Mouse (Mus musculus): Measurements from ENCODE around the gene Hoxb7. TPM values are rescaled to one million over a fixed set of nuclear protein-coding genes. Genes with fewer than 3 reads are reported as not detected.

Gene Hoxb7
- polyA plus RNA-seq, 1 experiment from 2014 or later = 3.7 TPM

GRCm38 (mm10) chr11:96311520-96312417 lies 25.3 kb downstream of the Hoxb7 start:
- no peaks in the 10 kb centered on the region for H3K9me3 ChIP-seq (ENCODE audit: control insufficient read depth, low read length)
- peak overlapping the region; percentile 36 for H3K4me2 ChIP-seq (ENCODE audit: low read depth, severe bottlenecking)
- peak overlapping the region; percentile 6; the same call in 1 of the 2 replicates for H3K4me3 ChIP-seq (ENCODE audit: low read depth, low read length)
- ATAC-seq (ENCODE audit: insufficient number of reproducible peaks, low FRiP score, low TSS enrichment, low read depth) = peak; percentile 67; the same call in 1 of the 2 replicates
- under 1% methylated on average over 31 of the region's 31 CpGs for WGBS
- H3K4me1 ChIP-seq (ENCODE audit: control insufficient read depth, insufficient read depth, low read length) = peaks cover 26% of the 10 kb centered on the region
- DNase-seq (ENCODE audit: low spot score) = peak; percentile 84
- H3K27me3 ChIP-seq (ENCODE audit: control insufficient read depth, insufficient read depth, low read length) = peaks cover 91% of the 10 kb centered on the region
- H3K27ac ChIP-seq (replicated peaks; ENCODE audit: low read depth, low read length) = no peak overlapping the region
- H3K9ac ChIP-seq (ENCODE audit: low read length) = no peak overlapping the region
- no peaks in the 10 kb centered on the region for H3K36me3 ChIP-seq (ENCODE audit: control insufficient read depth, insufficient read depth, low read length)

GRCm38 (mm10) chr11:96313134-96313533 lies 26.7 kb downstream of the Hoxb7 start:
- H3K9me3 ChIP-seq (ENCODE audit: control insufficient read depth, low read length) = no peaks in the 10 kb centered on the region
- H3K4me3 ChIP-seq (ENCODE audit: low read depth, low read length) = no peak overlapping the region
- 24% methylated on average over 2 of the region's 2 CpGs for WGBS
- H3K27me3 ChIP-seq (ENCODE audit: control insufficient read depth, insufficient read depth, low read length) = peaks cover 89% of the 10 kb centered on the region
- ATAC-seq (ENCODE audit: insufficient number of reproducible peaks, low FRiP score, low TSS enrichment, low read depth) = no peak
- DNase-seq (ENCODE audit: low spot score) = no peak
- H3K4me1 ChIP-seq (ENCODE audit: control insufficient read depth, insufficient read depth, low read length) = peaks cover 26% of the 10 kb centered on the region
- no peaks in the 10 kb centered on the region for H3K36me3 ChIP-seq (ENCODE audit: control insufficient read depth, insufficient read depth, low read length)
- no peak overlapping the region for H3K9ac ChIP-seq (ENCODE audit: low read length)
- no peak overlapping the region for H3K27ac ChIP-seq (replicated peaks; ENCODE audit: low read depth, low read length)
- no peak overlapping the region for H3K4me2 ChIP-seq (ENCODE audit: low read depth, severe bottlenecking)

- ATAC-seq (ENCODE audit: insufficient number of reproducible peaks, low FRiP score, low TSS enrichment, low read depth) (no peak), DNase-seq (ENCODE audit: low spot score) (peak; percentile 45)
- Histone ChIP-seq H3K4me1 (ENCODE audit: control insufficient read depth, insufficient read depth, low read length) (peaks cover 28% of the 10 kb centered on the region), H3K27me3 (ENCODE audit: control insufficient read depth, insufficient read depth, low read length) (peaks cover 89% of the 10 kb centered on the region), H3K9me3 (ENCODE audit: control insufficient read depth, low read length) (no peaks in the 10 kb centered on the region), H3K9ac (ENCODE audit: low read length) (no peak overlapping the region; the same call in 1 of the 2 replicates), H3K4me2 (ENCODE audit: low read depth, severe bottlenecking) (peak overlapping the region; percentile 39), H3K36me3 (ENCODE audit: control insufficient read depth, insufficient read depth, low read length) (no peaks in the 10 kb centered on the region), H3K27ac (replicated peaks; ENCODE audit: low read depth, low read length) (no peak overlapping the region), H3K4me3 (ENCODE audit: low read depth, low read length) (no peak overlapping the region)
- WGBS = 5% methylated on average over 12 of the region's 12 CpGs
Measured at GRCm38 (mm10) chr11:96313806-96314428, 27.5 kb downstream of the Hoxb7 start.

- H3K27ac ChIP-seq (replicated peaks; ENCODE audit: low read depth, low read length) = 0 out of 2 replicates have a peak overlapping the region, but pooled peaks have one; percentile 0
- no peaks in the 10 kb centered on the region for H3K9me3 ChIP-seq (ENCODE audit: control insufficient read depth, low read length)
- peaks cover 84% of the 10 kb centered on the region for H3K27me3 ChIP-seq (ENCODE audit: control insufficient read depth, insufficient read depth, low read length)
- peak; percentile 73 for DNase-seq (ENCODE audit: low spot score)
- H3K36me3 ChIP-seq (ENCODE audit: control insufficient read depth, insufficient read depth, low read length) = no peaks in the 10 kb centered on the region
- WGBS = under 1% methylated on average over 34 of the region's 34 CpGs
- H3K4me3 ChIP-seq (ENCODE audit: low read depth, low read length) = peak overlapping the region; percentile 16
- peaks cover 30% of the 10 kb centered on the region for H3K4me1 ChIP-seq (ENCODE audit: control insufficient read depth, insufficient read depth, low read length)
- H3K4me2 ChIP-seq (ENCODE audit: low read depth, severe bottlenecking) = peak overlapping the region; percentile 39; the same call in 1 of the 2 replicates
- H3K9ac ChIP-seq (ENCODE audit: low read length) = peak overlapping the region; percentile 27; the same call in 1 of the 2 replicates
- ATAC-seq (ENCODE audit: insufficient number of reproducible peaks, low FRiP score, low TSS enrichment, low read depth) = no peak
Measured at GRCm38 (mm10) chr11:96314671-96315343, 28.4 kb downstream of the Hoxb7 start.

GRCm38 (mm10) chr11:96315344-96315681 lies 28.9 kb downstream of the Hoxb7 start:
- WGBS = 0% methylated on average over 5 of the region's 5 CpGs
- no peak overlapping the region for H3K9ac ChIP-seq (ENCODE audit: low read length)

GRCm38 (mm10) chr11:96316696-96317607 lies 30.5 kb downstream of the Hoxb7 start:
- Histone ChIP-seq H3K4me3 (ENCODE audit: low read depth, low read length) (no peak overlapping the region), H3K9me3 (ENCODE audit: control insufficient read depth, low read length) (no peaks in the 10 kb centered on the region), H3K36me3 (ENCODE audit: control insufficient read depth, insufficient read depth, low read length) (no peaks in the 10 kb centered on the region), H3K4me2 (ENCODE audit: low read depth, severe bottlenecking) (no peak overlapping the region), H3K27ac (replicated peaks; ENCODE audit: low read depth, low read length) (no peak overlapping the region), H3K9ac (ENCODE audit: low read length) (no peak overlapping the region), H3K27me3 (ENCODE audit: control insufficient read depth, insufficient read depth, low read length) (peaks cover 83% of the 10 kb centered on the region), H3K4me1 (ENCODE audit: control insufficient read depth, insufficient read depth, low read length) (peaks cover 25% of the 10 kb centered on the region)
- DNase-seq (ENCODE audit: low spot score) (no peak), ATAC-seq (ENCODE audit: insufficient number of reproducible peaks, low FRiP score, low TSS enrichment, low read depth) (no peak)
- WGBS = 4% methylated on average over 18 of the region's 18 CpGs

More at GRCm38 (mm10) chr11:96315344-96315681, 28.9 kb downstream of the Hoxb7 start:
- Histone ChIP-seq H3K4me2 (ENCODE audit: low read depth, severe bottlenecking) (peak overlapping the region; percentile 39; the same call in 1 of the 2 replicates), H3K36me3 (ENCODE audit: control insufficient read depth, insufficient read depth, low read length) (no peaks in the 10 kb centered on the region), H3K4me1 (ENCODE audit: control insufficient read depth, insufficient read depth, low read length) (peaks cover 32% of the 10 kb centered on the region), H3K27ac (replicated peaks; ENCODE audit: low read depth, low read length) (no peak overlapping the region), H3K4me3 (ENCODE audit: low read depth, low read length) (peak overlapping the region; percentile 16; the same call in 1 of the 2 replicates), H3K27me3 (ENCODE audit: control insufficient read depth, insufficient read depth, low read length) (peaks cover 84% of the 10 kb centered on the region), H3K9me3 (ENCODE audit: control insufficient read depth, low read length) (no peaks in the 10 kb centered on the region)
- DNase-seq (ENCODE audit: low spot score) (no peak), ATAC-seq (ENCODE audit: insufficient number of reproducible peaks, low FRiP score, low TSS enrichment, low read depth) (no peak)

GRCm38 (mm10) chr11:96317608-96318367 lies 31.4 kb downstream of the Hoxb7 start, which contains the start of gene Hoxb4:
Gene Hoxb4 (plus strand): TSS chr11:96318267.
- H3K9ac ChIP-seq (ENCODE audit: low read length) = peak within 1 kb of the TSS; percentile 50
- no peak for DNase-seq (ENCODE audit: low spot score)
- peak within 1 kb of the TSS; percentile 89 for H3K4me2 ChIP-seq (ENCODE audit: low read depth, severe bottlenecking)
- ATAC-seq (ENCODE audit: insufficient number of reproducible peaks, low FRiP score, low TSS enrichment, low read depth) = 0 out of 2 replicates have a peak, but pooled peaks have one; percentile 17
- H3K36me3 ChIP-seq (ENCODE audit: control insufficient read depth, insufficient read depth, low read length) = no peaks in the 10 kb centered on the region
- 1% methylated on average over 28 of the region's 28 CpGs for WGBS
- no peaks in the 10 kb centered on the region for H3K9me3 ChIP-seq (ENCODE audit: control insufficient read depth, low read length)
- peak within 1 kb of the TSS; percentile 38 for H3K4me3 ChIP-seq (ENCODE audit: low read depth, low read length)
- H3K27me3 ChIP-seq (ENCODE audit: control insufficient read depth, insufficient read depth, low read length) = peaks cover 82% of the 10 kb centered on the region
- peaks cover 20% of the 10 kb centered on the region for H3K4me1 ChIP-seq (ENCODE audit: control insufficient read depth, insufficient read depth, low read length)
- peak within 1 kb of the TSS; percentile 89 for H3K27ac ChIP-seq (replicated peaks; ENCODE audit: low read depth, low read length)
